ENCODE assay signal across 8 mouse cellular contexts in the genomic region with DNA sequence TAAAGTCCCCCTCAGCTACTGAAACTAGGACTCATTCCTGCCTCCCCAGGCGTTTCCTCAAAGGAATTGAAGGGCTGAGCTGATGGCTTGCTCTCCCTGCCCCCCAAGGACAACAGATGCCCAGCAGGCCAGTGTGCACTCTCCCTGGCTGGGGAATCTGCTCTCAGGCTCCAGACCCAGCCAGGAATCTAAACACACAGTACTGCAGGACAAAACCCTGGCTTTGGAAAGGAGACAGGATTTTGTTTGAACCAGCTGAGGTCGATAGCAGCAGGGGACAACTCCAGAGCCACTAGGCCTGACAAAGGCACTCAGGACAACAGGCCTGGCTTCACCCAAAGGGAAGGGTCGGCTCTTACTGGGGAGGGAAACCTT. TPM values are rescaled to one million over a fixed set of nuclear protein-coding genes. Genes with fewer than 3 reads are reported as not detected.
DNase-seq lines count a peak whose midpoint lies in the region; ATAC-seq and TF ChIP-seq lines count a peak whose summit lies in the region.

No protein-coding gene starts in this region.

- peak overlapping the region; percentile 50; the same call in 1 of the 2 replicates for H3K9ac ChIP-seq in forebrain, embryonic 12.5 days
- H3K9ac ChIP-seq in intestine, postnatal 0 days (ENCODE audit: low read depth, low read length): peak overlapping the region; percentile 42; the same call in 1 of the 2 replicates

- no peak overlapping the region for H3K4me2 ChIP-seq in forebrain, embryonic 12.5 days
- H3K4me2 ChIP-seq in intestine, postnatal 0 days (replicated peaks; ENCODE audit: low read depth): peak overlapping the region; percentile 38

- peaks cover 89% of the 10 kb centered on the region for H3K4me1 ChIP-seq in forebrain, embryonic 12.5 days
- H3K4me1 ChIP-seq in intestine, postnatal 0 days (replicated peaks; ENCODE audit: control insufficient read depth, insufficient read depth, low read length): peaks cover 38% of the 10 kb centered on the region

- WGBS in forebrain, embryonic 12.5 days: 2% methylated on average over 3 of the region's 3 CpGs
- whole genome bisulfite sequencing in intestine, postnatal 0 days: 3% methylated on average over 3 of the region's 3 CpGs

- TF ChIP-seq CTCF in intestine, postnatal 0 days (IDR thresholded peaks at IDR 0.05; ENCODE audit: low read depth): no peak

- no peak overlapping the region for H3K4me3 ChIP-seq in forebrain, embryonic 12.5 days (replicated peaks)
- no peak overlapping the region for H3K4me3 ChIP-seq in intestine, postnatal 0 days (ENCODE audit: low read depth, low read length)

- H3K27ac ChIP-seq in forebrain, embryonic 12.5 days: peak overlapping the region; percentile 100
- peak overlapping the region; percentile 98 for H3K27ac ChIP-seq in intestine, postnatal 0 days (ENCODE audit: low read depth, low read length)

- no peaks in the 10 kb centered on the region for H3K27me3 ChIP-seq in forebrain, embryonic 12.5 days
- no peaks in the 10 kb centered on the region for H3K27me3 ChIP-seq in intestine, postnatal 0 days (replicated peaks; ENCODE audit: control insufficient read depth, insufficient read depth, low read length)

- ATAC-seq in forebrain, embryonic 12.5 days (ENCODE audit: low FRiP score): no peak
- ATAC-seq in intestine, postnatal 0 days: no peak
- ATAC-seq in inflammation-experienced regulatory T-cells, adult 6 months: no peak

- H3K36me3 ChIP-seq in forebrain, embryonic 12.5 days (replicated peaks): no peaks in the 10 kb centered on the region
- H3K36me3 ChIP-seq in intestine, postnatal 0 days (ENCODE audit: control insufficient read depth, insufficient read depth): no peaks in the 10 kb centered on the region

- DNase-seq in layer of hippocampus, postnatal 10 days (ENCODE audit: low spot score in 2 of 2): peak; percentile 45 to 61
- no peak for DNase-seq in layer of hippocampus, adult 9-11 months
- DNase-seq in brain, adult 2 months (ENCODE audit: low read depth, low spot score): peak; percentile 84
- peak; percentile 69 for DNase-seq in lung, postnatal 10 days
- DNase-seq in frontal cortex, postnatal 14 days (ENCODE audit: low spot score in 2 of 2): no peak

- no peaks in the 10 kb centered on the region for H3K9me3 ChIP-seq in forebrain, embryonic 12.5 days
- H3K9me3 ChIP-seq in intestine, postnatal 0 days (ENCODE audit: control insufficient read depth): no peaks in the 10 kb centered on the region

RNA-seq across cellular contexts. Expression of gene Zmynd8, which starts 12.3 kb away (rescaled TPM):
- 100 to 1,000 TPM; 112 to 116 TPM for total RNA-seq in layer of hippocampus, postnatal 10 days (2021)
- polyA plus RNA-seq in forebrain, embryonic 12.5 days (2016; fragmentation: Nextera tagmentation; extraction: Ambion mirVana): 67.6 and 71.5 TPM in 2 replicates
- polyA plus RNA-seq in intestine, postnatal 0 days (2015; fragmentation: Nextera tagmentation; extraction: Ambion mirVana): 43.5 and 57.7 TPM in 2 replicates
- 10 to 100 TPM; 43.3 to 65.6 (median 61.9) TPM for polyA plus RNA-seq in inflammation-experienced regulatory T-cells, adult 6 months (2017; shearing (Covaris generic))

Comparison
In these comparisons a context has a peak if more than half of its experiments do, and no peak if none do; other contexts are left out.
1. DNase-seq: peak in layer of hippocampus, postnatal 10 days (2 of 2), brain, adult 2 months (single experiment) and lung, postnatal 10 days (single experiment); none in layer of hippocampus, adult 9-11 months (single experiment) and frontal cortex, postnatal 14 days (0 of 2).